32 mouse cellular contexts compared by ENCODE assay signal in the genomic region with DNA sequence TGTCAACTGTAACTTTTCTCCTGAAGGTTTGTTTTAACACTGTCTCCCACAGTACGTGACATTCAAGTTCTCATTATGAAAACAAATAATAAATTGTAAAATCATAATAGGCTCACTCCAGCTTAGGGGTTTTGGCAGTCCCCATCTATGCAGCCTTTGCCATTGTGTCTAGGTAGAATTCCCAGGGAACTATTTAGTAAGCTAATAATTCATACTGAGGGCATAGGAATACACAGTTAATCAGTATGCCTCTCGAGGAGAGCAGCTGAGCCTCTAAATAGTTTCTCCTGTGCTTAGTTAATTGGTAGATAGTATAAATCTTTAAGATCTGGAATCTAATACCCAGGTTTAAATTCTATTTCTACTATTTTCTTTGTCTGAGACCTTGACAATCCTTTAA.
"Had no signal": no experiment of that assay in that cellular context is flagged by ENCODE, and none has a peak within 500 bp of the region (broad histone marks: within the 10 kb centered on the region; RNA-seq: fewer than 3 reads in every experiment).

No protein-coding gene starts in this region.

- H3K27me3 ChIP-seq: limb, embryonic 12.5 days; limb, embryonic 13.5 days; limb, embryonic 15.5 days; liver, embryonic 12.5 days; liver, embryonic 13.5 days; liver, embryonic 15.5 days; lung, embryonic 15.5 days; megakaryocyte, embryonic 14.5 days; midbrain, embryonic 12.5 days; midbrain, embryonic 13.5 days; midbrain, embryonic 15.5 days had no signal

- ATAC-seq: liver, embryonic 12.5 days; liver, postnatal 0 days; lung, postnatal 0 days; midbrain, embryonic 13.5 days; midbrain, embryonic 15.5 days; midbrain, embryonic 16.5 days had no signal

- H3K9ac ChIP-seq: limb, embryonic 12.5 days; limb, embryonic 13.5 days; limb, embryonic 15.5 days; liver, embryonic 12.5 days; liver, embryonic 13.5 days; liver, embryonic 14.5 days; liver, embryonic 15.5 days; liver, postnatal 0 days; lung, embryonic 14.5 days; lung, embryonic 15.5 days; midbrain, embryonic 12.5 days; midbrain, embryonic 13.5 days; midbrain, embryonic 15.5 days had no signal

- H3K9me3 ChIP-seq: limb, embryonic 10.5 days; limb, embryonic 12.5 days; limb, embryonic 13.5 days; limb, embryonic 15.5 days; liver, embryonic 12.5 days; liver, embryonic 13.5 days; liver, embryonic 15.5 days; lung, embryonic 15.5 days; midbrain, embryonic 10.5 days; midbrain, embryonic 12.5 days; midbrain, embryonic 13.5 days; midbrain, embryonic 15.5 days had no signal

- H3K4me2 ChIP-seq: limb, embryonic 12.5 days; limb, embryonic 13.5 days; limb, embryonic 15.5 days; liver, embryonic 11.5 days; liver, embryonic 12.5 days; liver, embryonic 13.5 days; liver, embryonic 15.5 days; lung, embryonic 14.5 days; lung, embryonic 15.5 days; midbrain, embryonic 11.5 days; midbrain, embryonic 12.5 days; midbrain, embryonic 13.5 days; midbrain, embryonic 15.5 days had no signal

- H3K27ac ChIP-seq: left cerebral cortex, adult 2 months; limb, embryonic 10.5 days; limb, embryonic 12.5 days; limb, embryonic 13.5 days; limb, embryonic 15.5 days; liver, embryonic 12.5 days; liver, embryonic 13.5 days; liver, embryonic 14.5 days; liver, embryonic 15.5 days; lung, embryonic 15.5 days; macrophage; midbrain, embryonic 10.5 days; midbrain, embryonic 12.5 days; midbrain, embryonic 13.5 days; midbrain, embryonic 15.5 days had no signal

- H3K4me1 ChIP-seq: limb, embryonic 10.5 days; limb, embryonic 12.5 days; limb, embryonic 13.5 days; limb, embryonic 15.5 days; liver, embryonic 12.5 days; liver, embryonic 13.5 days; liver, embryonic 15.5 days; lung, embryonic 15.5 days; megakaryocyte, embryonic 14.5 days; midbrain, embryonic 10.5 days; midbrain, embryonic 12.5 days; midbrain, embryonic 13.5 days; midbrain, embryonic 15.5 days had no signal

- DNase-seq: left cerebral cortex, postnatal 4 days; liver; liver, embryonic 13.5 days; liver, postnatal 0 days; lung, adult 18-20 months; lung, adult 2 months; lung, embryonic 14.5 days; lung, postnatal 10 days; lung, postnatal 14 days; lung, postnatal 36 days; lung, postnatal 4 days; midbrain, embryonic 14.5 days had no signal

- H3K4me3 ChIP-seq: left cerebral cortex, adult 2 months; limb, embryonic 10.5 days; limb, embryonic 12.5 days; limb, embryonic 13.5 days; limb, embryonic 15.5 days; liver, embryonic 12.5 days; liver, embryonic 13.5 days; liver, embryonic 15.5 days; lung, embryonic 15.5 days; megakaryocyte, embryonic 14.5 days; midbrain, embryonic 10.5 days; midbrain, embryonic 12.5 days; midbrain, embryonic 13.5 days; midbrain, embryonic 15.5 days; myocyte had no signal

- H3K36me3 ChIP-seq: limb, embryonic 10.5 days; limb, embryonic 12.5 days; limb, embryonic 13.5 days; limb, embryonic 15.5 days; liver, embryonic 12.5 days; liver, embryonic 13.5 days; liver, embryonic 15.5 days; lung, embryonic 15.5 days; midbrain, embryonic 10.5 days; midbrain, embryonic 12.5 days; midbrain, embryonic 13.5 days; midbrain, embryonic 15.5 days had no signal
